Mouse (Mus musculus): ENCODE data around the gene Ifih1.

DNA sequence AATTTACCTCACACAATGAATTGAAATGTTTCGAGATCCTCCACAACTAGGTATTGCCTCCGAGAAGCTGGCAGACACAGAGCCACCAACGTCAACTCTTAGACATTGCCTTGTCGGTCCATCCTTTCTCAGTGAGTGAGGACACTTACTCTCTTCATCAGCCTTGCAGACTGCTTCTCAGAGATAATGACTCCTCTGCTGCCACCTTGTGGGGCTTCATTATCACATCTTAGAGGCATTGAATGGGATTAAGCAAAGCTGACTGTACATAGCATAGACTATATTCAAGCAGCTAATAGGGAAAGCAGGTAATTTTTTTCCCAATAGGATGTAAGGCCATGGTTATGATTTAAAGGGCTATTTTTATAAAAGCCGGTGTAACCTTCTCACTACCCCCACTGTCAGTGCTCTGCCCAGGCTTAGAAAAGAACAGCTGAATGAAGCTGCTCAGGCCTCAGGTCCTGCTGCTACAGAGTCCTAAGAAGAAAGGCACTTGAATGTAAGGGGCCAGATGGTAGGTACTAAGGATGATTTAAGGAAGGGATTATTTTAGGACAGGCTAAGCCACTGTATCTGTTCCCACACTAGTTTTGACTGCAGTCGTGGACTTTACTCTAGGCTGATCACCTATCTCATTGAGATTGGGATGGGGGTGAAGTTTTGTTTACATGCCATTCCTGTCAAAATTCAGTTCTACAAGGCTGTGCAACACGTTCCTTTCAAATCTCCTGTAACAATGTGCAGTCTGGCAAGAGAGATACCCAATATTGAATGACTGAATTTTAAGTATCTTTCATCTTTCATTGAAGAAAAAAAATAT is 8.7 kb upstream of the Ifih1 start:
- TF ChIP-seq CTCF (IDR thresholded peaks at IDR 0.05; ENCODE audit: borderline replicate concordance, control insufficient read depth, extremely low read depth, insufficient read depth, low read length, poor library complexity), result no peak
- no peak for TF ChIP-seq POLR2A (IDR thresholded peaks at IDR 0.05; ENCODE audit: control insufficient read depth, extremely low read depth, insufficient read depth, low read length, poor library complexity)
